Mouse (Mus musculus): ENCODE measurements around the gene Vmn2r4. TPM values are rescaled to one million over a fixed set of nuclear protein-coding genes. Genes with fewer than 3 reads are reported as not detected.

Gene Vmn2r4
- under 1 TPM in 1 of 2 experiments, not detected in 1; 0.11 TPM for polyA plus RNA-seq (2017; shearing (Covaris generic))

GRCm38 (mm10) chr3:64415268-64415667, at the start of gene Vmn2r4:
Gene Vmn2r4, minus strand, starts transcription at chr3:64415368.

Other genes with a start within 250 kb of the Vmn2r4 start
- gene Vmn2r3, start 125.7 kb downstream of the Vmn2r4 start, polyA plus RNA-seq (2017; shearing (Covaris generic)), result under 1 TPM in 1 of 2 experiments, not detected in 1; 0.12 TPM
- under 1 TPM in 1 of 2 experiments, not detected in 1; 0.11 TPM for gene Vmn2r5, start 94.5 kb upstream of the Vmn2r4 start, polyA plus RNA-seq (2017; shearing (Covaris generic))
- under 1 TPM in 1 of 2 experiments, not detected in 1; 0.04 TPM for gene Vmn2r6, start 150.5 kb upstream of the Vmn2r4 start, polyA plus RNA-seq (2017; shearing (Covaris generic))

Measured in activated CD4-positive, CD25-positive, alpha-beta regulatory T cell (primary cell).